Mouse (Mus musculus) adrenal gland, adult 8-10 months (tissue): Measurements from ENCODE around the gene Esf1. TPM values are rescaled to one million over a fixed set of nuclear protein-coding genes. Genes with fewer than 3 reads are reported as not detected.
"Not testable (repeated sequence)": the region's sequence is repeated elsewhere in the genome, so short reads cannot be mapped to it uniquely, and the experiment has no call there.

Experiments used
- DNase-seq: peaks from one replicate; pipeline ENCODE4 v3.0.0; 2022
- total RNA-seq, 4 experiments: library from RNA; stranded (reverse); gene quantifications; 2 replicates each; pipeline ENCODE4 v1.2.4; 2022

Esf1 gene
- total RNA-seq, 4 experiments from 2014 or later: 20.9 to 28.8 (median 23.4) TPM

DNA sequence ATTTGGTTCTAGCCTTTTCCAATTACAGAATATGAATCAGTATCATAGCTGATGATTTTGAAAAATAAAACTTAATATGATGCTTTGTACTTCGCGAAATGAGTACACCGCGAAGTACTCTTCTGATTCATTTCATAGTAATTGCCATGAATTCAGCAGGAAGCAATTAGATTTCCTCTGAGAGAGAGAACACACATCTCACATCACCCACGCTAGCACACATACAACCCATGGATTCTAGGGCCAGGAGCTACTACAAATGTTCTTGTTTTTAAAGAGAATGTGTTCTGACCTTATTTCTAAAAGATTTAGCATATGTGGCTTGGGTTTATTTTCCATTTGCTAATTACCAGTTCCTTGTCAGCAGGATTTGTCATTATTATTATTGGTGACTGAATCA is 76.9 kb downstream of the Esf1 start:
- no peak for DNase-seq

DNA sequence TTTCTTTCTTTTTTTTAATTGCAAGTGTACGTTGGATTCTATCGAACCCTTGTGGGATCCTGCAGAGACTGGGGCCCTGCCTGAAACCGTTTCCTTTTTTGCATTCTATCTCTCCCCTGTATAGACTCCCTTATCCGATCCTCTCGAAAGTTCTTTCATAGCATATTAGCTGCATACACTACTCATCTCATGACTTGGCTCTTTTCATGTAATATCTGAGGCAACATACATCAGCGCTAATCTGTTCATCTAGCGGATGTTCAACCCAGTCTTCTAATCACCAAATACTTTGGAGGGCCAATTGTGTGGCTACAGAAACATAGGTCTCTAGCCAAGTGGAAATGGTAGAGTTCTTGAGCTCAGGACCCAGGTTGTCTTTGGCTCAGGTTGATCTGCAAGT is 86.1 kb downstream of the Esf1 start:
- no peak for DNase-seq

DNA sequence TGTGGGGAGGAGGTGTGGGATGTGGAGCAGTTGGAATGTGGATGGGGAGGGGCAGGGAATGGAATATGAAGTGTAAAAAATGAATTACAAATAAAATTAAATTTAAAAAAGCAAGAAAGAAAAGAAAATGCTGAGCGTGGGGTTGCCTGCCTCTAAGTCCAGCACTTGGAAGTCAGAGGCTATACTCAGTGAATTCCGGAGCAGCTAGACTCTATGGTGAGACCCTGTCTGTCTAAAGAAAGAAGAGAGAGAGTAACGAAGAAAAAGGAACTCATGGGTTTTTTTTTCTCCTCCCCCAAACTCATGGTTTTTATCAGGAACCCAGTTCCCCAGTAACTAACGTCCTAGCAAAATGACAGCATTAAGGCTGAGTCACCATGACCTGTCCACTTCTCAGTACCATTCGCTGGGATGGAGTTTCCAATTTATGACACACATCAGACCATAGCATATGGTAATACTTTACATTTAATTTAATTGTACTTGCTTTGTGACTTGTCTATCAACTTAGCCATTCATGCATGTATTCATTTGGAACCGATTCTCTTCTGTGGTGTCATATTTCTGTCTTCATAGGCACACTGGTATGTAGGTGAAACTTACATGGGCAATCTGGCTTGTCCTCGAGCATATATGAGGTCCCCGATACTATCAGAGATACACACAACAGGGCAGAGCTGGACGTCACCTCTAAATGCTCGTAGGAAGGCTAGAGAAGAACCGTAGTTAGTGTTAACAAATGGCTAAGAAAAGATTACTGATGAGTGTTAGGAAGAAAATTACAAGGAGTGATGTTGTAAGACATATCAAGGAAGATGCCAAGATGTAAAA is 89.4 kb downstream of the Esf1 start:
- DNase-seq: no peak

DNA sequence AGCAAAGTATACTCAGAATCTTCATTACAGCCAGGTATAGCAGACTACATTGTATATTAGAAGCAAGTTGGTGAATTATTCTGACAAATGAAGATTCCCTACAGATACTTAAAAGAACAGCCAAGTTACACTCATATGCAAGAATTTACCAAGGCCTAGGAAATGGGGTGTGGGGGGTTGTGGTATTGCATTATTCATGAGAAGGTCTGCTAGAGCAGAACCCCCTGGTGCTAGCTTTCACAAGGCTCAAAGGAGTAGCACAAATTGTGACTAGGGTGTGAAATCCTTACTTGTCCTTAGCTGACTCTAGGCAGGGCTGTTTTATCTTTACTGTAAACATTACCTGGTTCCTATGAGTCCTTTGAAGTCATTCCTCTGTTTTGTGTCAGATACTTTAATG is 91.1 kb downstream of the Esf1 start:
- DNase-seq: not testable (repeated sequence)

DNA sequence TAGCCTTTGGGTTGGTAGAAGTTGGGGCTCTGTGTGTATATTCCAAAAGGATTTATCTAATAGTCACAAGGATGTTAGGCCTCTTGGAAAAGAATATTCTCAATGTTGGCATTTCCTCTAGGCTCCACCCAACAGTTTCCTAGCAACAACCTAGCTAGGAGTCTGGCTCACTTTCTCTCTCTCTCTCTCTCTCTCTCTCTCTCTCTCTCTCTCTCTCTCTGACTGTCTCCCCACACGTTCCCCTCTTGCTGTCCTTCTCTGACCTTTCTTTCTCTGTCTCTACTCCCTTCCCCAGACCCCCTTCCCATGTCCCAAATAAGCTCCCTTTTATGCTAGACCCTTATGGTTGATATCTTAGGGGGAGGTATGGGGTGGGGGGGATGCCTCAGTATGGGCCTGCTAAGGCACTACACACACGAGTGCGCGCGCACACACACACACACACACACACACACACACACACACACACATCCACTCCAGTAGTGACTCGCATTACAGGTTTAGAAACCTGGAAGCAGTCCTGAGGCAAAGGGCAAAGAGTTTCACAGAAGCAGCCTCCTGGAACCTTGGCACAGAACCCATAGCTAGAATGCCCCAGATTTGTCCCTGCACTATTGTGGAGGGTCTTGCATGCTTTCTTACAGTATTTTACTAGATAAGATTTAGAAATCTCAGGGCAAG is 91.6 kb downstream of the Esf1 start:
- no peak for DNase-seq

DNA sequence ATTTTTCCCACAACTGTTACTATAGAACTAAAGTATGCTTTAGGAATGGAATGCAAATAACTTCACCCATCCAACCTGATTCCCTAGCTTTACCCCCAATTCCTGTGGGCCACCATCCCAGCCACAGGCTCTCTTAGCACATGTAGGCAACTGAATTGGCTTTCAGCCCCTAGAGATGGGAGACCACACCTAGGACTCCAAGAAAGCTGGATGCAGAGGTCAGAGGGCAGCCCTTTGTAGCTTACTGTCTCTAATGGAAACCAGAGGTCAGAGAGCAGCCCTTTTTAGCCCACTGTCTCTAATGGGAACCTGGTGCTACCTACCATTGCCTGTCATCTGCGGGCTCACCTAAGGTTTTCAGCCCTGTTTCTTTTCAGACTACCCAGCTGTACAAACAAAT is 92.9 kb downstream of the Esf1 start:
- DNase-seq: no peak

DNA sequence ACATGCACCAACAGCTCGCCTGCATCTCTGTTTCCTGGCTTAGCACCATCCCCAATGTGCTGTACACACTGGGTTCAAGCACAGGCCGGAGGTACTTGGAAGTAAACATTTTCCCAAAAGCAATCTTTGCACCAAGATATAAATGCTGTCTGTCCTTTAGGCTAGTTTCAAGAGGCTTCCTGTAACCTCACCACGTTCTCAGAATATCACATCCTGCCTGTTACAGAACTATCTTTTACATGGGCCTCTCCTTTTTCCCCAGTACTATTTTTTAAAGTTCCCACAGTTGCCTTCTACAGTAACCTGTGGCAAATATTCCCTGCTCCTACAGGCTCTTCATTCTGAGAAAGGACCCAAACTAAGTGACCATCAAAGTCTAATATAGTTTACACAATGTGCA is 95.2 kb downstream of the Esf1 start:
- no peak for DNase-seq

Other genes starting within 250 kb of the Esf1 start
- gene Tasp1, start 103.8 kb downstream of the Esf1 start, total RNA-seq: 10 to 100 TPM in 3 of 4 experiments, 1 to 10 TPM in 1; 8.7 to 14.1 (median 12.5) TPM
- gene Gm17374, start 18.5 kb downstream of the Esf1 start, total RNA-seq: not detected
- gene Ndufaf5, start 85 bp upstream of the Esf1 start, total RNA-seq: 10 to 100 TPM; 18.6 to 23.3 (median 20.1) TPM
- not detected for gene Sel1l2, start 219.1 kb upstream of the Esf1 start, total RNA-seq
- gene Macrod2, start 224.7 kb upstream of the Esf1 start, total RNA-seq: 10 to 100 TPM in 1 of 4 experiments, 1 to 10 TPM in 3; 5.2 to 11.9 (median 7.8) TPM